Mouse (Mus musculus) limb, embryonic 11.5 days (tissue): ENCODE data around the gene Tk2. TPM values are rescaled to one million over a fixed set of nuclear protein-coding genes. Genes with fewer than 3 reads are reported as not detected.

ENCODE experiments used
- ATAC-seq: fragments of 200-750 bp; cut with Nextera tagmentation; 2 replicates; pipeline ENCODE4 v1.8.0; 2017; ENCODE audit warnings: low read depth; ENCODE audit not compliant: insufficient number of reproducible peaks, low FRiP score, low TSS enrichment
- DNase-seq: peaks from one replicate; pipeline ENCODE4 v3.0.0-alpha.2; 2015; ENCODE audit warnings: low spot score
- H3K27ac ChIP-seq: fragments of 300-500 bp; sonication (generic); replicated peaks from 2 replicates; pipeline ENCODE4 v1.5.1; 2014; ENCODE audit warnings: low read depth, mild to moderate bottlenecking, low read length
- H3K27me3 ChIP-seq: fragments of 300-500 bp; sonication (generic); 2 replicates; pipeline ENCODE4 v1.6.1; 2014; ENCODE audit warnings: mild to moderate bottlenecking, low read length, mixed read lengths; ENCODE audit not compliant: control insufficient read depth, insufficient read depth
- H3K36me3 ChIP-seq: fragments of 300-500 bp; sonication (generic); 2 replicates; pipeline ENCODE4 v1.6.1; 2014; ENCODE audit warnings: mild to moderate bottlenecking, low read length, moderate library complexity, mixed read lengths; ENCODE audit not compliant: control insufficient read depth, insufficient read depth
- H3K4me1 ChIP-seq: fragments of 300-500 bp; sonication (generic); 2 replicates; pipeline ENCODE4 v1.6.1; 2014; ENCODE audit warnings: low read length, mixed read lengths; ENCODE audit not compliant: control insufficient read depth, insufficient read depth
- H3K4me2 ChIP-seq: fragments of 300-500 bp; sonication (generic); 2 replicates; pipeline ENCODE4 v1.6.1; 2014; ENCODE audit warnings: low read depth, mild to moderate bottlenecking, moderate library complexity; ENCODE audit not compliant: severe bottlenecking
- H3K4me3 ChIP-seq: fragments of 300-500 bp; sonication (generic); 2 replicates; pipeline ENCODE4 v1.5.1; 2014; ENCODE audit warnings: low read depth, low read length
- H3K9ac ChIP-seq: fragments of 300-500 bp; sonication (generic); 2 replicates; pipeline ENCODE4 v1.6.1; 2014; ENCODE audit warnings: mild to moderate bottlenecking, low read length
- H3K9me3 ChIP-seq: fragments of 300-500 bp; sonication (generic); 2 replicates; pipeline ENCODE4 v1.6.1; 2016; ENCODE audit warnings: low read length; ENCODE audit not compliant: control insufficient read depth
- WGBS: fragments of 180-500 bp; shearing (Covaris S2); extraction: QIAGEN DNeasy Blood & Tissue Kit; methylation state at CpG from one replicate; pipeline ENCODE4 v1.1.7; 2014; 5-methylcytosine and 5-hydroxymethylcytosine counted together
- polyA plus RNA-seq: library from polyadenylated mRNA; unstranded; fragments of >200 nt; fragmentation: Nextera tagmentation; extraction: Ambion mirVana; gene quantifications from 2 replicates; pipeline ENCODE4 v1.2.1, GENCODE M21; 2014

The Tk2 gene
- polyA plus RNA-seq, 1 experiment from 2014 or later, result 22.5 TPM

DNA sequence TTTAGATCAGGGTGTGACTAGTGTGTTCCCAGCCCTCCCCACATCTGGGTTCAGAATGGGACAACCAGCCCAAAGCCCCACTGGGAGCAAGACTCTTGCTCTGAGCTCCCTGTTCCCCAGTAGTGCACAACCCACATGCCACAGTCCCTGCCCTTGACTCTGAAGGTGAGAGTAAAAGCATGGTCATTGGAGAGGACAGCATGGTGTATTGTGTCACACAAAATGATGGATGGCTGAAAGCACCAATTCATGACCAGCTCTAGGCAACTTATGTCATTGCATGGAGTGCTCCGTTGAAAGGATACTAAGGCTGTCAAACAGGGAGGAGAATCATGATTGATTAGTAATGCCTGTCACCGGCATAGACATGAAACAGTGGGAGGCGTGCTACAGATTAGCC is 43.1 kb downstream of the Tk2 start:
- H3K4me2 ChIP-seq, result no peak overlapping the region
- H3K4me1 ChIP-seq, result no peaks in the 10 kb centered on the region
- DNase-seq (no peak), ATAC-seq (no peak)
- WGBS, result 75% methylated on average over 3 of the region's 3 CpGs
- no peak overlapping the region for H3K4me3 ChIP-seq
- H3K9me3 ChIP-seq, result no peaks in the 10 kb centered on the region
- no peaks in the 10 kb centered on the region for H3K27me3 ChIP-seq
- H3K9ac ChIP-seq, result no peak overlapping the region
- no peak overlapping the region for H3K27ac ChIP-seq
- no peaks in the 10 kb centered on the region for H3K36me3 ChIP-seq

DNA sequence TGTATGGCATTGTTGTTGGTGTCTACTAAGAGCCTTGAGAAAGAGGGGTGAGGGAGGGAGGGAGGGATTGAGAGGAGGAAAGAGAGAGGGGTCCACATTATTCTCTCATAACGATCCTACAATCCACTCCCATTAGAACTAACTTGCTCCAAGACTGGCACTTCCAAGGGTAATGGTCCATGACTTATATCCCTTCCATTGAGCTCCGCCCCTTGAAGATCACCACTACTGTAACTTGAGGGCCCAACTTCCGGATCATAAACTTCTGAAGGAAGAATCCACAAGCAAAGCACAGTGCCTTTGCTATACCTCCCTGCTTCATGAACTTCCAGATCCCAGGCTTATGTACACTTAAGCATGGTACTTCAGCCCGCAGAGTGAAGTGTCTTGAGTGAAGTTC is 46.0 kb downstream of the Tk2 start:
- ATAC-seq, result no peak
- H3K27me3 ChIP-seq, result no peaks in the 10 kb centered on the region

DNA sequence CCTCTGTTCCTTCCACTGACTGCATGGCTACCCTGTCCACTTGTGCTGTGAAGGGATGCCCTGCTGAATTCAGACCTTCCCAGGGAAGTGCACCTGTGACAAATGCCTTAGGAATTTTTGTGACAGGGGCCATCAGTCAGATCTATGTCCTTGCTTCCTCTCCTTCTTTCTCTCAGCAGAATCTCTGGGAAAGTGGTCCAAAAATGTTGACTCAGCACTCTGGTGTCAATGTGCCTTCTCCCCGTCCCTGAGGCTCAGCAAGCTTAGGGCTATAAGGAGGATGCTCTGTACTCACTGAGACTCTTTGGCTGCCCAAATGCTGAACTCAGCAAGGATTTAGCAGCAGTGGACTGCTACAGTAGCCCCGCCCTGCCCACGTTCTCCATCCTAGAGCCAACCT is 46.7 kb downstream of the Tk2 start:
- Histone ChIP-seq H3K9ac (no peak overlapping the region), H3K4me1 (no peaks in the 10 kb centered on the region), H3K4me2 (no peak overlapping the region), H3K9me3 (no peaks in the 10 kb centered on the region), H3K27me3 (no peaks in the 10 kb centered on the region), H3K4me3 (no peak overlapping the region), H3K36me3 (no peaks in the 10 kb centered on the region), H3K27ac (no peak overlapping the region)
- no peak for DNase-seq
- ATAC-seq, result no peak
- WGBS, result 91% methylated on average over 3 of the region's 3 CpGs

More for the DNA sequence above, 46.0 kb downstream of the Tk2 start:
- WGBS, result 79% methylated on average over 4 of the region's 4 CpGs
- no peaks in the 10 kb centered on the region for H3K9me3 ChIP-seq
- H3K36me3 ChIP-seq, result no peaks in the 10 kb centered on the region
- H3K4me2 ChIP-seq, result no peak overlapping the region
- DNase-seq, result no peak
- H3K4me1 ChIP-seq, result no peaks in the 10 kb centered on the region
- no peak overlapping the region for H3K27ac ChIP-seq
- H3K9ac ChIP-seq, result no peak overlapping the region
- H3K4me3 ChIP-seq, result no peak overlapping the region

DNA sequence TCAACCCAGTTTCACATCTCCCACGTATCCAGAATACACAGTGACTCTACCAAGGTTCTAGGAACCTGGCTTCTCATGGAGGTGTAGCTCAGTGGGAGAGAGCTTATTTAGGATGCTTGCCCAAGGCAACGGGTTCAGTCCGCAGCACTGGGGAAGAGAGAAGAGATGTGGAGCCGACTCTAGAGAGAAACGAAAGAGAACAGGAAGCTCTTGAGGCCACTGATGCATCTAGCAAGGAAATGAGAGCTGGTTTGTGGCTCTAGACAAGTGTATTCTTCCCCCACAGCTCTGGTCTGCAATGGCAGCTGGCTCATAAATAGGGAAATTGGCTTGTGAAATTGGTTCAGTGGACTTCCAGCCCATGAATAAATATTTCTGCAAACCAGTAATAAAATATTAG is 48.6 kb downstream of the Tk2 start:
- Histone ChIP-seq H3K27ac (no peak overlapping the region), H3K4me2 (no peak overlapping the region), H3K27me3 (no peaks in the 10 kb centered on the region), H3K4me1 (no peaks in the 10 kb centered on the region), H3K36me3 (no peaks in the 10 kb centered on the region), H3K4me3 (no peak overlapping the region), H3K9ac (no peak overlapping the region), H3K9me3 (no peaks in the 10 kb centered on the region)
- WGBS, result 83% methylated on average over 5 of the region's 5 CpGs
- no peak for DNase-seq
- ATAC-seq, result no peak

DNA sequence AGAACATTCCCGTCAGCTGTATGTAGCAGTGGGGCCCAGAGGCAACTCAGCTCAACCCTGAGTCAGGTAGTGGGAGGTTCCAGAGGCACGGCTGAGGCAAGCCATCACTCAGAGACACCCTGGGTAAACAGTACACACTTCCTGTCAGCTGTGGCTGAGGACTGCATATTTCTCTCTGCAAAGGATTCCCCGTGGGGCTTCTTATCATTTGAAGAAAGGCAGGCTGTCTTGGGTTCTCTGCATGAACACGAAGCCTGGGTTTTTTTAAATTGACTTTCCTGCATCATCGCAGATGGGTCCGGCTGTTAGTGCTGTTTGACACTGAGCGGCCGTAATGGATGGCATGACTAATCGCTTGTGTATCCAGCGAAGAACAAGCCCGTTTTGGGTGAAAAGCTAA is 56.9 kb downstream of the Tk2 start:
- no peak for ATAC-seq
- Histone ChIP-seq H3K36me3 (no peaks in the 10 kb centered on the region), H3K4me3 (no peak overlapping the region), H3K27ac (no peak overlapping the region), H3K9me3 (no peaks in the 10 kb centered on the region), H3K9ac (no peak overlapping the region), H3K4me1 (no peaks in the 10 kb centered on the region), H3K4me2 (no peak overlapping the region), H3K27me3 (no peaks in the 10 kb centered on the region)
- DNase-seq, result no peak
- WGBS, result 60% methylated on average over 11 of the region's 11 CpGs

DNA sequence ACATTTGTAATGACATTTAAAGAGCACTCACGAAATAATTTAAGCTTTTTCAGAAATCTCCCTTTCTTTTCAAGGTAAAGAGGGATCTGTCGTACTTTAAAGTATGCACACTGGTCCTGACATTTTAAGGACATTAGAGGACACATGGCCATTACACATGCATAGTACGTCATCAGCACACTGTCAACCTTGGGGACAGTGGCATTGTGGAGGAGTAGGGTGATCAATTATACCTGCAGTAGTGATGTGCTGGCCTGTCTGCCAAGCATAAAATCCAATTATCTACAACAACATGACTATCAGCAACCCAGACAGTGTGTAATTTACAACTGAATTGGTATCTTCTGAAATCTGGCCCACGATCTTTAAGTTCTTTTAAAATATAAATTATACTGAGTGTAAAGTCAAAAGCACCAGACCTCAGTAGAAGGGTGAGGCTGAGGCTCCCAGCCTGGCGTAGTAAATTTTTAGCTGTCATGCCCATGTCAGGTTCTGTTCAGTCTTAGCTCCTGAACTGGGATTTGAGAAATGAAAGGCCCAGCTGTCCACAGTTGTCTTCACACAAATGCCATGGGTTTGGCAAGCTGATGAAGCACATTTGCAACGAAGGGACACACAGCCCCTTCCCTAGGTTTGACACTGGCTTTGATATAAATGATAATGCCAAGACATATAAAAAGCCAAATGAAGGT is 57.4 kb downstream of the Tk2 start:
- no peak for ATAC-seq

DNA sequence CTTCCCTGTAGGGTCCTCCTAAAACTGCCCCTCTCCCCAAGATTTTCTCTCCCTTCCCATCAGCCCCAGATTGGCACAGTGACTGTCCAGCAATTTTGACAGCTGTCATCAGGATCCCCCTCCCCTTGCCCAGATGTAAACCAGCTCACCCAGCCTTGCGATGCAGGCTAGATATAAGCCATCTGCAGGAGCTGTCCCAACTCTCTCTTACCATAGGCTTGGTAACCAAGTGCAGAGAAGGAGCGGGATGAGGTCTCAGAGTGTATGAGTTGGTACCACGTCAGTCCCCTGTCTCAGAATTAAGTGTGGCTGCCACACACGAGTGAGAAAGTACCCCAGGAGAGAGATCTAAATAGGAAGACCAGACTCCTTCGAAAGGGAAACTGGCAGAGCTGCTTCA is 59.9 kb downstream of the Tk2 start:
- Histone ChIP-seq H3K9me3 (no peaks in the 10 kb centered on the region), H3K4me3 (no peak overlapping the region), H3K36me3 (no peaks in the 10 kb centered on the region), H3K4me2 (no peak overlapping the region), H3K27ac (no peak overlapping the region), H3K9ac (no peak overlapping the region), H3K27me3 (no peaks in the 10 kb centered on the region), H3K4me1 (no peaks in the 10 kb centered on the region)
- DNase-seq (no peak), ATAC-seq (no peak)
- WGBS, result 71% methylated on average over 5 of the region's 5 CpGs

More for the DNA sequence above, 57.4 kb downstream of the Tk2 start:
- no peak for DNase-seq
- Histone ChIP-seq H3K27me3 (no peaks in the 10 kb centered on the region), H3K27ac (no peak overlapping the region), H3K9me3 (no peaks in the 10 kb centered on the region), H3K4me1 (no peaks in the 10 kb centered on the region), H3K9ac (no peak overlapping the region), H3K4me2 (no peak overlapping the region), H3K4me3 (no peak overlapping the region), H3K36me3 (no peaks in the 10 kb centered on the region)
- 72% methylated on average over 6 of the region's 6 CpGs for WGBS

DNA sequence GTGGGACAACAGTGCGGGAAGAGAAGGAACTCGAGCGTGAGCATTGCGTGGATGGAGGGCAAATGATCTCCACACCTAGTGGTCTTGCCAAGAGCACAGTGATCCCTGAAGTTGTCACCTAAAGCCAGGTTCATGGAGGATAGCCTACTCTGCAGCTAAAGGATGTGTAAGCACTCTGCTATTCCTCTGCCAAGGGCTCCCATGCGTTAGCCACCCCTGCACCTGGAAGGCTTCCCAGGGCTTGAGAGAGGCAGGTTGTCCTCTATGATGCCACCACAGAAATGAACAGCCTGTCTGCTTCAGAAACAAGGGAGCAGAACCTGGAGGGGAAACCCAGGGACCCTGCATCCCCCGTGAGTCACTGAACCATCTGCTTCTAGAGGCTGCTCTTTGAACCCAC is 60.7 kb downstream of the Tk2 start:
- H3K27me3 ChIP-seq, result no peaks in the 10 kb centered on the region
- no peaks in the 10 kb centered on the region for H3K9me3 ChIP-seq
- H3K4me2 ChIP-seq, result no peak overlapping the region
- no peaks in the 10 kb centered on the region for H3K36me3 ChIP-seq
- ATAC-seq (no peak), DNase-seq (no peak)
- 85% methylated on average over 6 of the region's 6 CpGs for WGBS
- H3K9ac ChIP-seq, result no peak overlapping the region
- no peak overlapping the region for H3K4me3 ChIP-seq
- H3K4me1 ChIP-seq, result no peaks in the 10 kb centered on the region
- H3K27ac ChIP-seq, result no peak overlapping the region

DNA sequence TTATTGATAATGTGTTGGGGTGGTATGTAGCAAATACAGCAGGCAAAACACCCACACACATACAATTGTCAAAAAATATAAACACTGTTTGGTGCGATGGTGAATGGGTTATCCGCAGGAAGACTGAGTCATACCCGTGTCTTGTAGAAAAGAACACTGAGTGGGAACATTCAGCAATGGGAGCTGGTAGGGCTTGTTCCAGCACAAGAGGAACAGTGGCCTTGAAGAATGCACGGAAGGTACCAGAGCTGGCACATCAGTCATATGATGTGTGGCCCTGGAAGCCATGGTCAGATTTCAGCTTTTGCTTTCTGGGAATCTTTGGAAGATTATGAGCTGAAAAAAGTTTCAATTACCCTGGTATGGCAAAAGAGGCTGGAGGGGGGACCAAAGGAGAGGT is 61.5 kb downstream of the Tk2 start:
- H3K27me3 ChIP-seq, result no peaks in the 10 kb centered on the region
- WGBS, result 91% methylated on average over 4 of the region's 4 CpGs
- ATAC-seq, result no peak

More for the DNA sequence above, 61.5 kb downstream of the Tk2 start:
- no peak for DNase-seq
- no peak overlapping the region for H3K9ac ChIP-seq
- no peak overlapping the region for H3K4me3 ChIP-seq
- no peaks in the 10 kb centered on the region for H3K36me3 ChIP-seq
- no peak overlapping the region for H3K27ac ChIP-seq
- no peak overlapping the region for H3K4me2 ChIP-seq
- H3K4me1 ChIP-seq, result no peaks in the 10 kb centered on the region
- no peaks in the 10 kb centered on the region for H3K9me3 ChIP-seq
